Mouse (Mus musculus) ES-CJ7 (cell line): ENCODE measurements around the gene Fhdc1.

ENCODE experiments used
- DNase-seq: peaks from one replicate; pipeline ENCODE4 v3.0.0; 2011; ENCODE audit warnings: low read depth, low spot score

Gene Fhdc1

DNA sequence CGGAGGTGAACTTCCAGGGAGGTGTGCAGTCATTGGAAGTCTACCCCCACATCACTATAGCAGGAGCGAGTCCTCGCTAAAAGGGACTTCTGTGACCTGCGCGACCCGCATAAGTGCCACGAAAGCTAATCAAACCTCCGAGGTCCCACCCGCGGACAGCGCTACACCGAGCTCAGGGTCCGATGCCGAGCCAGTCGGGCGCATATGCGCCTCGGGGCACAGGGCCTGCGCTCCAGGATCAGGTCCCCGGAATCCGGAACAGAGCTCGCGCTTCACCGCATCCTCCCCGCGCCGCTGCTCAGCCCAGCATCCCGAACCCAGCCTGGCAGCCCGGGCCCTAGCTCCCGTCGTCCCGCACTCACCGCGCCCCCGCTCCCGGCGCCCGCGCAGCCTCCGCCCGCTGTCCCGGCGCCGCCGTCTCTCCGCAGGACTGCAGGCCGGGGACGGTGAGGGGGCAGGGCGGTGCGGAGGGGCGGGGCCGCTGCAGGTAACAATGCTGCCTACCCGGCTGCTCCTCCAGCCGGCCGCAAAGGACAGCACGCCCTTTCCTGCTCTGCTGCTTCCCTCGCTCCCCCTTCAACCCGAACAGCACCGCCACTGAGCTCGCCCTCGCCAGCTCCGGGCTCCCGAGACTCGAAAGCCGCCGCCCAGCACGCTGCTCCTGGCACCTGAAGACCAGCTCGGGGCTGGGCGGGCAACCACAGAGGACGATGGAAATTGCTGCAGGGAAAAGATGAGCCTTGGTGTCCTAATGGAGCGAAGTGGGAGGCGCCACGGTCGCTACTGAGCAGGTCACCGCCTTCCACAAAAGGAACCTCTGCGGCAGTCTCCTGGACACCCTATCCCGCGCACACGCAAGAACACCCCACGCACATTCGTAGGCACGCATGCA is at the start of gene Fhdc1:
Gene Fhdc1 (minus strand): TSS at position 424 of the 892 bp plus-strand sequence.
- DNase-seq = peak; percentile 69

DNA sequence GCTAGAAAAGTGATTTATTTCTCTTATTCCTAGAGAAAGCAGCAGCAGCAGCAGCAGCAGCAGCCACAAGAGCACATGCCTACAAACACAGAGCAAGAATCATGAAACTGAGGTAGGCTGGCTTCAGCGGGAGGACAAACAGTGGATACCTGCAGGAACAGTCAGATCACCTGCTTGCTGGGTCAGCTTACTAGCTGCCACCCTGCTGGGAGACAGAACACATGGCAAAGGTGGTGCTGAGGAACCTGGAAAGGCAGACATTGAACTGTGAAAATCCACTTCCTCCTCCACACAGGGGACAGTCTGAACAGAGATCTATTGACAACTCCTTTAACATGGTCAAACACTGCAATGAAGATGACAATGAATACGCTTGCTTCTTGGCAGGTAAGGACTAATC is 48.8 kb upstream of the Fhdc1 start:
- no peak for DNase-seq

GRCm38 (mm10) chr3:84524952-84525351 is 44.7 kb upstream of the Fhdc1 start:
- DNase-seq = no peak

DNA sequence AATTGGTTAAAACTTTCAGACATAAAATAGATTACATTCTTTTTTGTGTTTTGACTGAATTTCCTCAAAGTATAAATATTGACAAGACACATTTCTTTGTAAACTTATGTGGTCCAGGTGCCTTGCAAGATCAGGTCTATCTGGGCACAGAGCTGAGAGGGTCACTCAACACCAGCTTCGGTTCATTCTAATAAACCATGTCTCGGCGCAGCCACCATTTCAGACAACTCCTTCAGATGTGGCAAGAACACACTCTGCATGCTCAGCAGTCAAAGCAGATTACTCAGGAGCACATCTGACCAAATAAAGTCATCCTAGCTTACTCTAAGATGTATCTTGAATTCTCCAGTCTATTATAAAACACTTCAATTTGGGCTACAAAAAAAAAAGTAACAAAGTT is 35.9 kb upstream of the Fhdc1 start:
- DNase-seq = no peak

GRCm38 (mm10) chr3:84512774-84513515 is 32.7 kb upstream of the Fhdc1 start:
- no peak for DNase-seq

DNA sequence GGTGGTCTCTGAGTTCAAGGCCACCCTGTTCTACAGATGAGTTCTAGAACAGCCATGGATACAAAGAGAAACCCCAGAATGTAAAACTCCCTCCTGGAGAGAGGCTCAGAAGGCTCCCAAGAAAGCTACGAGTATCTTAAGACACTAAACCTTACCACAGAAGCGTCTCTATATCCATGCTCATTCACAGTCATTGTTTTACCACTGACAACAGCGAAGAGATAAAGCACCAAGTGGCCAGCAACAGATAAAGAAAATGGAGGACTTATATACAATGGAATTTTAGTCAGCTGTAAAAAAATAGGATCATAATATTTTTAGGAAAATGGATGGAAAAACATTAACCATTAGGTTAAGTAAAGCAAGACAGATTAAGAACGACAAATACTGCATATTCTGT is 25.0 kb upstream of the Fhdc1 start:
- DNase-seq = no peak

GRCm38 (mm10) chr3:84504291-84504690 is 24.1 kb upstream of the Fhdc1 start:
- DNase-seq = no peak

GRCm38 (mm10) chr3:84502101-84502500 is 21.9 kb upstream of the Fhdc1 start:
- no peak for DNase-seq

GRCm38 (mm10) chr3:84500491-84500890 is 20.3 kb upstream of the Fhdc1 start:
- no peak for DNase-seq

DNA sequence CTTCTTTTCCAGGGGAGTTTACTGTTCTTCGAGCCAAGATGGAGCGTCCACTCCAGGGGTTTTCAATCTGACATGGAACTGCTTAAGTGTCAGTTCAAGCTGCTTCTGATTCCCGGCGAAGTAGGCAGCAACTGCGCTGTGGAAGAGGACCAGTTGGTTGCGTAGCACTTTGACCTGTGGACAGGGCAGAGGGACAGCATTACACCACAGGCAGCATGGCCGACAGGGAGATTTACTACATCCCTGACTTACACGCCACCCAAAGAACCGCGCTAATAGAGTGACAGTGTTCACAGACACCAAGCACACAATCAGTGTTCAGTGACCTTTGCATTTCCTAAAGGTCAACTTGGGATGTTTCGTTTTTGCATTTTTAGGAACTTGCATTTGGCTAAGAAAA is 17.5 kb upstream of the Fhdc1 start:
- no peak for DNase-seq

DNA sequence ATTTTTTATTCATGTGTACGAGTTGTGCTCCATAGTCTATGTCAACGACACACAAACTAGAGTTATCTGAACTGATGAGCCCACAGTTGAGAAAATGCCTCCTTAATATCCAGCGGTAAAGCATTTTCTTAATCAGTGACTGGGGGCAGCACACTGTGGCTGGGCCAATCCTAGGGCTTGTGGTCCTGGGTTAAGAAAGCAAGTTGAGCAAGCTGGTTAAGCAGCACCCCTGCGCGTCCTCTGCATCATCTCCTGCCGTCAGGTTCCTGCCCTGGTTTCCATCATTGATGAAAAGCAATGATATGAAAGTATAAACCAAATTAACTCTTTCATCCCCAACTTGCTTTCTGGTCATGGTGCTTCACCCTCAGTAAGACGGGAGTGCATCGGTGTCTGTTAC is 12.4 kb upstream of the Fhdc1 start:
- no peak for DNase-seq

- no peak for DNase-seq
Measured at GRCm38 (mm10) chr3:84492148-84492547, 11.9 kb upstream of the Fhdc1 start.

GRCm38 (mm10) chr3:84488716-84489115 is 8.5 kb upstream of the Fhdc1 start:
- peak; percentile 8 for DNase-seq

- no peak for DNase-seq
Measured at GRCm38 (mm10) chr3:84484891-84485290, 4.7 kb upstream of the Fhdc1 start.

- no peak for DNase-seq
Measured at GRCm38 (mm10) chr3:84484333-84484732, 4.1 kb upstream of the Fhdc1 start.

DNA sequence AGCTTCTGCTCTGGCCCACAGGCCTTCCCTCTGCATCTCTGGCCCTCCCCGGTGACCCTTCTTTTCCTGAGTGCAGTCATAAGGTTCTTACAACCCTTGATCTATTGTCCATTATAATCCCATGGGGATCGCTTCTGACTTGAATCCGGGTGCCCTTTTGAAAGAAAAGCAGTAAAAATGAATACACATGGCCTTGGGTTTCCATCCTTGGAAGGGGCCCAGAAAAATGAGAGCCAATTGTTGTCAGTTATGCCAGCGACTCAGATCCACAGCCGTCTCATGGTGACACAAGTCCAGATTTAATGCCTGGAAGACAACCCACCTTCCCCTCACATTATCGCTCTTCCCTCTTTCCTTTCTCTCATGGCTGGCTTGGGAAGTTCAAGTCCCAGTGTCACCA is 1.9 kb upstream of the Fhdc1 start:
- no peak for DNase-seq

DNA sequence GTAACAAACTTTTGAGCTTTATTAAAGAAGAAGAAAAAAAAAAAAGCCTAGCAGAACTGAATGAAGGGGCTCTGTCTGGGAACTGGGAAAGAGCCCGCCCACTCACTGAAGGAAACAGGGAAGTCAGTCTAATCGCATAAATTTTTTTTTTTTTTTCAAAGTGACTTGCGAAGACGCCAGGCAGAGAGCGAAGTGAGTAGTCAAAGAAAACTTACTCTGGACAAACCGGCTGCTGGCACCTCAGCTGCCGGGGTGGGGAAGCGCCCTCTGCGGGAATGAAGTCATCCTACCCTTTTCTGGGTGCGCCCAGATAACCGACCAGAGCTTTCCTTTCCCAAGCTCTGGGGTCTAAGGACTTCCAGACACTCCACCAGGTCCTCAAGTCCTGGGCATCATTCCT is 875 bp upstream of the Fhdc1 start:
- DNase-seq = peak; percentile 50

GRCm38 (mm10) chr3:84479293-84480005 is 780 bp downstream of the Fhdc1 start:
- peak; percentile 9 for DNase-seq

DNA sequence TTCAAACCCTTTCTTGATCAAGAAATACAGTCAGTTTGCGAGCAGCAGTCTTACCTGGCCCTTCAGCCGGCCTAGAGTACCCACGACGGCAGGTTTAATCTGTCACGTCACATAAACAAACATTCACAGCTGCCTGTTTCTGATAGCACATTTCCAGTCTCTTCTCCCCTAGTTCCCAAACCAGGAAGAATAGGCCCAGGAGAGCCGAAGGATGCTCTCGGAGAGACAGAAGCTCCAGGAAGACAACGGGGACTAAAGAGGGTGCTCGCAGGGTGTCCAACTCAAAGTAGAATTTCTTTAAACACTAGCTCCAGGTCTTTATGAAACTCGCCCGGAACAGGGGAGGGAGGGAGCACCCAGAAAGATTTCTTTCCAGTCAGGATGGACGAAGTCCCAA is 1.3 kb downstream of the Fhdc1 start:
- DNase-seq = no peak

DNA sequence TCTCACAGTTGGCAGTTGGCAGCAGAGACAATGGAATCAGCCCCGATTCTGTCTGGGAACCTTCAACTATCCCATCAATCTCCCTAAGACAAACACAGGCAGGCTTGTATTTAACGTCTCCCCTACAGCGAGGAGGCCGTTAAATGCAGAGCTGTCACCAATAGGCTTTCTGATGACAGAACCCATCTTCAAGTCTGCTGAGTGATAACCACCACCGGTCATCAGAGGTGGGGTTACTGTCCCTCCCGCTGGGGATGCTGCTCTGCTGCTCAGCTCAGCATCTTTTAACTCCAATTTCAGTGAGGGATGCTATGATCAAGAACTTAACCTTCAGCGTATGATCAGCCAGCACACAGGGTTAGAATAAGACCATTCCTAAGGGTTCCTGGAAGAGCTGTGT is 2.0 kb downstream of the Fhdc1 start:
- no peak for DNase-seq

GRCm38 (mm10) chr3:84477498-84477897 is 2.7 kb downstream of the Fhdc1 start:
- DNase-seq = no peak
